Mouse (Mus musculus): ENCODE results near the gene Nudcd2.

Nudcd2 gene

GRCm38 (mm10) chr11:40755968-40756367 is 22.5 kb downstream of the Nudcd2 start:
- DNase-seq, result no peak

GRCm38 (mm10) chr11:40759896-40760295 is 26.4 kb downstream of the Nudcd2 start:
- no peak for DNase-seq

- DNase-seq, result peak; percentile 21
These were observed 29.9 kb downstream of the Nudcd2 start for GRCm38 (mm10) chr11:40763395-40763794.

GRCm38 (mm10) chr11:40764690-40765089 is 31.2 kb downstream of the Nudcd2 start:
- DNase-seq, result no peak

GRCm38 (mm10) chr11:40775315-40776269 is 42.1 kb downstream of the Nudcd2 start:
- peak; percentile 37 for DNase-seq

GRCm38 (mm10) chr11:40781857-40782256 is 48.4 kb downstream of the Nudcd2 start:
- DNase-seq, result no peak

GRCm38 (mm10) chr11:40783346-40783745 is 49.9 kb downstream of the Nudcd2 start:
- DNase-seq, result no peak

GRCm38 (mm10) chr11:40784326-40784725 is 50.9 kb downstream of the Nudcd2 start:
- DNase-seq, result no peak

GRCm38 (mm10) chr11:40786900-40787299 is 53.4 kb downstream of the Nudcd2 start:
- no peak for DNase-seq

All from kidney, postnatal 10 days (tissue).